Mouse (Mus musculus) lung, embryonic 16.5 days (tissue): Measurements from ENCODE around the gene Ackr1. TPM values are rescaled to one million over a fixed set of nuclear protein-coding genes. Genes with fewer than 3 reads are reported as not detected.

Experiments
- ATAC-seq: fragments of 200-750 bp; cut with Nextera tagmentation; 2 replicates; pipeline ENCODE4 v1.8.0; 2017; ENCODE audit warnings: low read depth, mild to moderate bottlenecking, moderate library complexity
- H3K27ac ChIP-seq: fragments of 300-500 bp; sonication (generic); 2 replicates; pipeline ENCODE4 v1.5.1; 2014; ENCODE audit warnings: mild to moderate bottlenecking, control low read depth, low read length
- H3K27me3 ChIP-seq: fragments of 300-500 bp; sonication (generic); 2 replicates; pipeline ENCODE4 v1.6.1; 2014; ENCODE audit warnings: low read depth, low read length, mixed read lengths; ENCODE audit not compliant: control insufficient read depth, insufficient read depth
- H3K36me3 ChIP-seq: fragments of 300-500 bp; sonication (generic); 2 replicates; pipeline ENCODE4 v1.6.1; 2014; ENCODE audit warnings: low read length; ENCODE audit not compliant: control insufficient read depth, insufficient read depth
- H3K4me1 ChIP-seq: fragments of 300-500 bp; sonication (generic); replicated peaks from 2 replicates; pipeline ENCODE4 v1.6.1; 2014; ENCODE audit warnings: low read length, mixed read lengths; ENCODE audit not compliant: control insufficient read depth, insufficient read depth
- H3K4me2 ChIP-seq: fragments of 300-500 bp; sonication (generic); 2 replicates; pipeline ENCODE4 v1.6.1; 2014; ENCODE audit warnings: low read depth, low read length, control low read depth
- H3K4me3 ChIP-seq: fragments of 300-500 bp; sonication (generic); 2 replicates; pipeline ENCODE4 v1.5.1; 2014; ENCODE audit warnings: mild to moderate bottlenecking, low read length, control low read depth
- H3K9ac ChIP-seq: fragments of 300-500 bp; sonication (generic); 2 replicates; pipeline ENCODE4 v1.6.1; 2014; ENCODE audit warnings: low read length, control low read depth
- H3K9me3 ChIP-seq: fragments of 300-500 bp; sonication (generic); 2 replicates; pipeline ENCODE4 v1.6.1; 2016; ENCODE audit warnings: low read length; ENCODE audit not compliant: control insufficient read depth
- WGBS: fragments of 180-500 bp; shearing (Covaris S2); extraction: QIAGEN DNeasy Blood & Tissue Kit; methylation state at CpG from one replicate; pipeline ENCODE4 v1.1.7; 2014; 5-methylcytosine and 5-hydroxymethylcytosine counted together
- polyA plus RNA-seq: library from polyadenylated mRNA; unstranded; fragments of >200 nt; fragmentation: Nextera tagmentation; extraction: Ambion mirVana; gene quantifications from 2 replicates; pipeline ENCODE4 v1.2.1, GENCODE M21; 2015

The Ackr1 gene
- polyA plus RNA-seq, 1 experiment from 2014 or later: 0.21 TPM

GRCm38 (mm10) chr1:173366701-173367355 lies 33.3 kb upstream of the Ackr1 start:
- H3K4me3 ChIP-seq: peak overlapping the region; percentile 50
- ATAC-seq: peak; percentile 39; the same call in 1 of the 2 replicates
- H3K27ac ChIP-seq: no peak overlapping the region
- H3K4me2 ChIP-seq: peak overlapping the region; percentile 78
- WGBS: under 1% methylated on average over 31 of the region's 31 CpGs
- peaks cover 26% of the 10 kb centered on the region for H3K27me3 ChIP-seq
- no peaks in the 10 kb centered on the region for H3K9me3 ChIP-seq
- peaks cover 8% of the 10 kb centered on the region for H3K4me1 ChIP-seq
- H3K9ac ChIP-seq: peak overlapping the region; percentile 45
- no peaks in the 10 kb centered on the region for H3K36me3 ChIP-seq

DNA sequence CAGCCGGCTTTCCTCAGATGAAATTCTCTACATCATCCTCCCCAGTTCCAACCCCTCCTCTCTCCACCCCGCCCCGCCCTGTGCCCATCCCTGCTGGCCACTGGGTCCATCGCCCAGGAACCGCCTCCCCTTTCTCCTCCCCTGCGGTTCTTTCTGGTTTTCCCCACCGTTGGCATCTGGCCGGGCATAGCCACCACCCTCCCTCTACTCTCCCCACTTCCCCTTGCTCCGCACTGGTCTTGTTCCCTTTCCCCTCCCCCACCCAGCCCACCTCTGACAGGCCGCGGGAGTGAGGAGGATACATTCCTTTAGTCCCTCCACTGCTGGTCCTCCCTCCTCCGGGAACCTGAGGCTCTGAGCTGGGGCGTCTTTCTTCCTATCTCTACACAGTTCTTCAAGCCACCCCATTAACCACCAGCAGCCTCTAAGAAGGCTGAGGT lies 32.4 kb upstream of the Ackr1 start:
- under 1% methylated on average over 13 of the region's 13 CpGs for WGBS
- no peaks in the 10 kb centered on the region for H3K36me3 ChIP-seq
- ATAC-seq: peak; percentile 24; the same call in 1 of the 2 replicates
- H3K27ac ChIP-seq: no peak overlapping the region
- H3K9ac ChIP-seq: no peak overlapping the region
- H3K27me3 ChIP-seq: peaks cover 26% of the 10 kb centered on the region
- peak overlapping the region; percentile 78; the same call in 1 of the 2 replicates for H3K4me2 ChIP-seq
- H3K4me3 ChIP-seq: no peak overlapping the region
- H3K4me1 ChIP-seq: peaks cover 8% of the 10 kb centered on the region
- no peaks in the 10 kb centered on the region for H3K9me3 ChIP-seq

GRCm38 (mm10) chr1:173364125-173364800 lies 30.7 kb upstream of the Ackr1 start:
- H3K36me3 ChIP-seq: no peaks in the 10 kb centered on the region
- no peak for ATAC-seq
- H3K27me3 ChIP-seq: peaks cover 23% of the 10 kb centered on the region
- no peak overlapping the region for H3K27ac ChIP-seq
- no peak overlapping the region for H3K4me3 ChIP-seq
- H3K9ac ChIP-seq: no peak overlapping the region
- 78% methylated on average over 4 of the region's 4 CpGs for WGBS
- no peak overlapping the region for H3K4me2 ChIP-seq
- no peaks in the 10 kb centered on the region for H3K9me3 ChIP-seq
- H3K4me1 ChIP-seq: peaks cover 8% of the 10 kb centered on the region

- 84% methylated on average over 2 of the region's 2 CpGs for WGBS
These were observed 29.9 kb upstream of the Ackr1 start for GRCm38 (mm10) chr1:173363436-173363835.

DNA sequence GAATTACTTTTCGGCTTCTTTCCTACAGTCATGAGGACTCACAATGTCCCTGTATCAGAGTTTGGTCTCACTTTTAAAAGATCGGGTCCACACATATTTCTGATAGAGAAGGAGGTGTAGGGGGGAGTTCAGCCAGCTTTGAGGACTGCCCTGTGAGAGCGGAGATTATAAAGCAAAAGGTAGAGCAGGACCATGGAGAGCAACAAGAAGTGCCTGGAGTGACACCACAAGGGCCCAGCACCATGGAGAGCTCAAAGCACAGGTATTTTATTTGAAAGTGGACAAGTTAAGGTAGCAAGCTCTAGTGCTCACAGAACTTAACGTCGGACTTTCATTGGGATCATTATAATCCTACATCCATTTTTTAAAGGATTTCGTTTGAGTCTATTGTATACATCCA lies 28.1 kb upstream of the Ackr1 start:
- WGBS: 24% methylated on average over 6 of the region's 6 CpGs
- ATAC-seq: no peak; the same call in 1 of the 2 replicates
- Histone ChIP-seq H3K27ac (no peak overlapping the region), H3K4me2 (no peak overlapping the region), H3K9me3 (no peaks in the 10 kb centered on the region), H3K36me3 (no peaks in the 10 kb centered on the region), H3K27me3 (peaks cover 10% of the 10 kb centered on the region; the same call in 1 of the 2 replicates), H3K9ac (no peak overlapping the region), H3K4me1 (peaks cover 2% of the 10 kb centered on the region), H3K4me3 (no peak overlapping the region)

More at GRCm38 (mm10) chr1:173363436-173363835, 29.9 kb upstream of the Ackr1 start:
- H3K4me1 ChIP-seq: peaks cover 8% of the 10 kb centered on the region
- no peak overlapping the region for H3K4me2 ChIP-seq
- no peak overlapping the region for H3K27ac ChIP-seq
- H3K36me3 ChIP-seq: no peaks in the 10 kb centered on the region
- H3K9ac ChIP-seq: no peak overlapping the region
- no peak for ATAC-seq
- peaks cover 23% of the 10 kb centered on the region for H3K27me3 ChIP-seq
- H3K9me3 ChIP-seq: no peaks in the 10 kb centered on the region
- no peak overlapping the region for H3K4me3 ChIP-seq

DNA sequence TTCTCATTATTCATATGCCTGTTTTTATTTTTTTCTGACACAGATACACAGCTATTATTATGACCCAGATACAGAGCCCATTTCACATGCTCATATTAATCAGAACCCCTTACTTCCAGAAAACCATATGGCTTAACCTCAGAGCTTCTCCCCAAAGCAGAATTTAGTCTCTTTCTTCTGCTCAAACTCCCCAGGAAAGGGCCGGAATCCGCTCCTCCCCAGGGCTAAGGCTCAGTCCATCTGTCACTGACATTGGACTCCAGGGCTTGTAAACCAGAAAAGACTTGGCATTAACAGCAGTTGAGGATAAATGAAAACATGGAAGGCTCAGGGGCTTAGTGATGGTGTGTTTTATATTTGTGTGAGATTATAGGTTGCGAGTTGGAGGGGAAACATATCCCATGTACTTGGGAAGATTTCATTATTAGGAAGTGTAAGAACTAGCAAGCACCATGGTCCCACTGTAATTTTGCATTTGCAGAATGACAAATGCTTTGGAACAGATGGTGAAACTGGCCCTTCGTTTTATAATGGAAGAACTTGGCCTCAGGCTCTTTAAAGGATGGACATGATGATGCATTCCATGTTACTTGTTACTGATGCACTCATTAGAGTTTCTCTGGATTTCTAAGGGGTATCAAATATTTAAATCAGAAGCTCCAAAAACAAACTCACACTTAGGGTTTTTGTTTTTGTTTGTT lies 26.2 kb upstream of the Ackr1 start:
- no peaks in the 10 kb centered on the region for H3K4me1 ChIP-seq
- H3K4me3 ChIP-seq: no peak overlapping the region
- no peaks in the 10 kb centered on the region for H3K27me3 ChIP-seq
- no peak overlapping the region for H3K4me2 ChIP-seq
- no peak overlapping the region for H3K27ac ChIP-seq
- no peaks in the 10 kb centered on the region for H3K9me3 ChIP-seq
- ATAC-seq: no peak
- H3K36me3 ChIP-seq: no peaks in the 10 kb centered on the region
- 68% methylated on average over 4 of the region's 4 CpGs for WGBS
- H3K9ac ChIP-seq: no peak overlapping the region

GRCm38 (mm10) chr1:173357799-173358198 lies 24.2 kb upstream of the Ackr1 start:
- WGBS: 38% methylated on average over 4 of the region's 4 CpGs
- no peak overlapping the region for H3K4me3 ChIP-seq
- H3K9ac ChIP-seq: no peak overlapping the region
- no peaks in the 10 kb centered on the region for H3K27me3 ChIP-seq
- no peaks in the 10 kb centered on the region for H3K9me3 ChIP-seq
- no peak overlapping the region for H3K4me2 ChIP-seq
- H3K27ac ChIP-seq: no peak overlapping the region
- H3K4me1 ChIP-seq: no peaks in the 10 kb centered on the region
- no peaks in the 10 kb centered on the region for H3K36me3 ChIP-seq
- ATAC-seq: no peak

DNA sequence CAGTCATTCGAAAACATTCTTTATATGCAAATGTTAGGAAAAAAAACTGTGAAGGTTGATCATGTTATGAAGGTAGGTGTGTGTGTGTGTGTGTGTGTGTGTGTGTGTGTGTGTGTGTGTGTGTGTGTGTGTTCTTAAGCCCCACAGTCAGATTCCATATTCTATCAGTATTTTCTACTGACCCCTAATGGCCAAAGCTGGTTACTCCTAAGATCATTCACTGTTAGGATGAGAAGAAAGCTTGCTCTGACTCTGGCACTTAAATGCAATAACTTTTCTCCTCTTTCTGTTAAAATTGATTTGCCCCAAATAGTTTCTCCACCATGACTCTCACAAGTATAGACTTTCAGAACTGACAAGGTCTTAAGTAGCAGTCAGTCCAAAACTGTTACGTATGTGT lies 23.1 kb upstream of the Ackr1 start:
- ATAC-seq: no peak
- H3K27me3 ChIP-seq: no peaks in the 10 kb centered on the region
- 80% methylated on average over 2 of the region's 2 CpGs for WGBS

More for the DNA sequence above, 23.1 kb upstream of the Ackr1 start:
- Histone ChIP-seq H3K4me3 (no peak overlapping the region), H3K27ac (no peak overlapping the region), H3K4me1 (no peaks in the 10 kb centered on the region), H3K9me3 (no peaks in the 10 kb centered on the region), H3K9ac (no peak overlapping the region), H3K36me3 (no peaks in the 10 kb centered on the region), H3K4me2 (no peak overlapping the region)
